Mouse (Mus musculus) large intestine, adult 2 months (tissue): Measurements from ENCODE around the gene Ccdc30. TPM values are rescaled to one million over a fixed set of nuclear protein-coding genes. Genes with fewer than 3 reads are reported as not detected.
A peak's percentile ranks its signal among the peaks of the same experiment; 100 is the strongest.

ENCODE experiments used
- DNase-seq: peaks from one replicate; pipeline ENCODE4 v3.0.0-alpha.2; 2012; ENCODE audit warnings: low read depth, low spot score
- WGBS: fragments of 180-500 bp; shearing (Covaris S2); methylation state at CpG from one replicate; pipeline ENCODE4 v1.1.7; 2018; 5-methylcytosine and 5-hydroxymethylcytosine counted together
- polyA plus RNA-seq: library from polyadenylated mRNA; depleted of rRNA; stranded (reverse); fragments of >200 nt; gene quantifications from 2 replicates; pipeline ENCODE4 v1.2.3, GENCODE M21; 2012

Gene Ccdc30
- polyA plus RNA-seq, 1 experiment = 0.11 TPM

- no peak for DNase-seq
- under 1% methylated on average over 31 of the region's 31 CpGs for WGBS
Measured at GRCm38 (mm10) chr4:119421921-119422293, 6.6 kb upstream of the Ccdc30 start.

GRCm38 (mm10) chr4:119421191-119421590 lies 5.9 kb upstream of the Ccdc30 start:
- 16% methylated on average over 3 of the region's 3 CpGs for WGBS

GRCm38 (mm10) chr4:119417894-119418293 lies 2.6 kb upstream of the Ccdc30 start:
- DNase-seq = no peak
- WGBS = 78% methylated on average over 3 of the region's 3 CpGs

More at GRCm38 (mm10) chr4:119421191-119421590, 5.9 kb upstream of the Ccdc30 start:
- DNase-seq = no peak

- no peak for DNase-seq
- 33% methylated on average over 3 of the region's 3 CpGs for WGBS
Measured at GRCm38 (mm10) chr4:119417270-119417669, 1.9 kb upstream of the Ccdc30 start.

GRCm38 (mm10) chr4:119412791-119413190 lies 2.5 kb downstream of the Ccdc30 start:
- no peak for DNase-seq
- 56% methylated on average over 6 of the region's 6 CpGs for WGBS

GRCm38 (mm10) chr4:119411877-119412650 lies 3.3 kb downstream of the Ccdc30 start:
- no peak for DNase-seq
- 78% methylated on average over 12 of the region's 12 CpGs for WGBS

- DNase-seq = no peak
- 97% methylated on average over 2 of the region's 2 CpGs for WGBS
Measured at GRCm38 (mm10) chr4:119403431-119403830, 11.9 kb downstream of the Ccdc30 start.

- no peak for DNase-seq
- 54% methylated on average over 7 of the region's 7 CpGs for WGBS
Measured at GRCm38 (mm10) chr4:119400896-119401295, 14.4 kb downstream of the Ccdc30 start.

- WGBS = 76% methylated on average over 7 of the region's 7 CpGs
- no peak for DNase-seq
Measured at GRCm38 (mm10) chr4:119398751-119399150, 16.6 kb downstream of the Ccdc30 start.

GRCm38 (mm10) chr4:119390369-119390768 lies 25.0 kb downstream of the Ccdc30 start:
- WGBS = 90% methylated on average over 1 of the region's 1 CpGs
- no peak for DNase-seq

- no peak for DNase-seq
- 54% methylated on average over 3 of the region's 3 CpGs for WGBS
Measured at GRCm38 (mm10) chr4:119389184-119389583, 26.1 kb downstream of the Ccdc30 start.

GRCm38 (mm10) chr4:119381471-119382190 lies 33.7 kb downstream of the Ccdc30 start:
- no peak for DNase-seq
- 55% methylated on average over 7 of the region's 7 CpGs for WGBS

- WGBS = 82% methylated on average over 6 of the region's 6 CpGs
- no peak for DNase-seq
Measured at GRCm38 (mm10) chr4:119369460-119369859, 45.9 kb downstream of the Ccdc30 start.

- WGBS = 29% methylated on average over 4 of the region's 4 CpGs
- DNase-seq = no peak
Measured at GRCm38 (mm10) chr4:119366758-119367526, 48.4 kb downstream of the Ccdc30 start.

- DNase-seq = no peak
- 78% methylated on average over 3 of the region's 3 CpGs for WGBS
Measured at GRCm38 (mm10) chr4:119362231-119362630, 53.1 kb downstream of the Ccdc30 start.

GRCm38 (mm10) chr4:119359196-119359971 lies 55.9 kb downstream of the Ccdc30 start:
- 8% methylated on average over 30 of the region's 30 CpGs for WGBS
- no peak for DNase-seq

GRCm38 (mm10) chr4:119345508-119345907 lies 69.8 kb downstream of the Ccdc30 start:
- no peak for DNase-seq
- WGBS = 89% methylated on average over 6 of the region's 6 CpGs

- WGBS = 4% methylated on average over 10 of the region's 10 CpGs
- peak; percentile 16 for DNase-seq
Measured at GRCm38 (mm10) chr4:119338861-119339361, 76.4 kb downstream of the Ccdc30 start.

- DNase-seq = no peak
Measured at GRCm38 (mm10) chr4:119338422-119338821, 76.9 kb downstream of the Ccdc30 start.

More at GRCm38 (mm10) chr4:119338422-119338821, 76.9 kb downstream of the Ccdc30 start:
- WGBS = 74% methylated on average over 4 of the region's 4 CpGs
